Mouse (Mus musculus) stomach, embryonic 16.5 days (tissue): ENCODE measurements around the gene Micu1. TPM values are rescaled to one million over a fixed set of nuclear protein-coding genes. Genes with fewer than 3 reads are reported as not detected.

Source experiments
- ATAC-seq: fragments of 200-750 bp; cut with Nextera tagmentation; 2 replicates; pipeline ENCODE4 v1.8.0; 2017; ENCODE audit warnings: moderate number of reproducible peaks, moderate TSS enrichment; ENCODE audit not compliant: insufficient read depth, low FRiP score
- H3K27ac ChIP-seq: fragments of 300-500 bp; sonication (generic); 2 replicates; pipeline ENCODE4 v1.5.1; 2014; ENCODE audit warnings: low read length
- H3K27me3 ChIP-seq: fragments of 300-500 bp; sonication (generic); 2 replicates; pipeline ENCODE4 v1.6.1; 2014; ENCODE audit warnings: low read length, control low read depth, mixed read lengths; ENCODE audit not compliant: control insufficient read depth, insufficient read depth
- H3K36me3 ChIP-seq: fragments of 300-500 bp; sonication (generic); 2 replicates; pipeline ENCODE4 v1.6.1; 2014; ENCODE audit warnings: low read length; ENCODE audit not compliant: control insufficient read depth, insufficient read depth
- H3K4me1 ChIP-seq: fragments of 300-500 bp; sonication (generic); 2 replicates; pipeline ENCODE4 v1.6.1; 2014; ENCODE audit warnings: low read length, control low read depth, mixed read lengths; ENCODE audit not compliant: control insufficient read depth, insufficient read depth
- H3K4me2 ChIP-seq: fragments of 300-500 bp; sonication (generic); 2 replicates; pipeline ENCODE4 v1.6.1; 2014; ENCODE audit warnings: low read depth, low read length, mixed read lengths
- H3K4me3 ChIP-seq: fragments of 300-500 bp; sonication (generic); replicated peaks from 2 replicates; pipeline ENCODE4 v1.5.1; 2014; ENCODE audit warnings: mild to moderate bottlenecking, low read length
- H3K9ac ChIP-seq: fragments of 300-500 bp; sonication (generic); 2 replicates; pipeline ENCODE4 v1.6.1; 2014; ENCODE audit warnings: low read length
- H3K9me3 ChIP-seq: fragments of 300-500 bp; sonication (generic); replicated peaks from 2 replicates; pipeline ENCODE4 v1.6.1; 2016; ENCODE audit warnings: low read length, control low read depth; ENCODE audit not compliant: control insufficient read depth
- WGBS: fragments of 180-500 bp; shearing (Covaris S2); extraction: QIAGEN DNeasy Blood & Tissue Kit; methylation state at CpG from one replicate; pipeline ENCODE4 v1.1.7; 2014; 5-methylcytosine and 5-hydroxymethylcytosine counted together
- polyA plus RNA-seq: library from polyadenylated mRNA; unstranded; fragments of >200 nt; fragmentation: Nextera tagmentation; extraction: Ambion mirVana; gene quantifications from 2 replicates; pipeline ENCODE4 v1.2.1, GENCODE M21; 2015

The Micu1 gene
- polyA plus RNA-seq, 1 experiment from 2014 or later: 74.1 TPM

DNA sequence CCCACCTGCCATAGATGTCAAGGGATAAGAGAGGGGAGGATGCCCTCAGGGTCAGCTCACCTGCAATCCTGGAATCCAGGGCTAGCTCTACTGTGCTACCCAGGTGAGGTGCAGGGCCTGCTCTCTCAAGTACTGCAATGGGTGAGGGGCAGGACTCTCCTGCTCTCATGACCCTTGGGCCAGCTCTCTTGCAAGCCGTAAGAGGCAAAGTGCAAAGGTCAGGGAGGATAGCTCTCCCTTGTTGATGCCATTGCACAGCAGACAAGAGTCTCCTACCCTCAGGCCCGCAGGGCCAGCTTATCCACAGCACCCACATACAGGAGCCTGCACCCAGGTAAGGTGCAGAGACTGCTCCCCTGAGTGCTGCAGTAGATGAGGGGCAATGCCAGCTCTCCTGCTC lies 15.2 kb upstream of the Micu1 start:
- no peak overlapping the region for H3K27ac ChIP-seq
- H3K4me2 ChIP-seq: no peak overlapping the region
- 0 out of 2 replicates have a peak, but pooled peaks cover 3% of the 10 kb centered on the region for H3K9me3 ChIP-seq
- 50% methylated on average over 2 of the region's 2 CpGs for WGBS
- H3K9ac ChIP-seq: no peak overlapping the region
- H3K36me3 ChIP-seq: no peaks in the 10 kb centered on the region
- H3K27me3 ChIP-seq: no peaks in the 10 kb centered on the region
- H3K4me3 ChIP-seq: no peak overlapping the region
- H3K4me1 ChIP-seq: no peaks in the 10 kb centered on the region
- ATAC-seq: no peak

- WGBS: 51% methylated on average over 6 of the region's 6 CpGs
Measured at GRCm38 (mm10) chr10:59689836-59690235, 12.4 kb upstream of the Micu1 start.

GRCm38 (mm10) chr10:59692441-59692840 lies 9.8 kb upstream of the Micu1 start:
- no peaks in the 10 kb centered on the region for H3K36me3 ChIP-seq
- 51% methylated on average over 6 of the region's 6 CpGs for WGBS
- ATAC-seq: no peak

More at GRCm38 (mm10) chr10:59689836-59690235, 12.4 kb upstream of the Micu1 start:
- Histone ChIP-seq H3K27ac (no peak overlapping the region), H3K9me3 (no peaks in the 10 kb centered on the region), H3K4me1 (no peaks in the 10 kb centered on the region), H3K9ac (no peak overlapping the region), H3K4me2 (no peak overlapping the region), H3K4me3 (no peak overlapping the region), H3K36me3 (no peaks in the 10 kb centered on the region), H3K27me3 (no peaks in the 10 kb centered on the region)
- no peak for ATAC-seq

DNA sequence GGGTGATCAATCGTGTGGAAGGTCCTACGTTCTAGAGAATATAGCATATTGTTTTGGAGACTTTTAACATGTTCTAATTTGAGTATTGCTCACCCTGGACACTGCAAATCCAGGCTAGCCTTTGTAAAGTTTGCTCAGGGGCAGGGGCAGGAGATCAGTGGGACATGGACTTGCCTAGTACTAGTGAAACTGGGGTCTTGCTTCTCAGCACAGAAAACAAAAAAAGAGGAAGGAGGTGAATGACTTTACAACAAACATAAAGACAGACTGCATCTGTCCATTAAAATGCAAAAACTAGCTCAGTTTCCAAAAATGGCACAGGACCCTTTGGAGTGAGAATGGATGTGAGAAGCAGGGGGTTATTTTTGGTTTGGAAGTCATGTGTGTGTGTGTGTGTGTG lies 8.2 kb upstream of the Micu1 start:
- Histone ChIP-seq H3K4me2 (no peak overlapping the region), H3K9me3 (no peaks in the 10 kb centered on the region), H3K36me3 (no peaks in the 10 kb centered on the region), H3K9ac (no peak overlapping the region), H3K4me3 (no peak overlapping the region), H3K4me1 (no peaks in the 10 kb centered on the region), H3K27me3 (no peaks in the 10 kb centered on the region), H3K27ac (no peak overlapping the region)
- WGBS: 82% methylated on average over 2 of the region's 2 CpGs
- no peak for ATAC-seq

More at GRCm38 (mm10) chr10:59692441-59692840, 9.8 kb upstream of the Micu1 start:
- Histone ChIP-seq H3K4me2 (no peak overlapping the region), H3K9ac (no peak overlapping the region), H3K4me1 (no peaks in the 10 kb centered on the region), H3K27me3 (no peaks in the 10 kb centered on the region), H3K4me3 (no peak overlapping the region), H3K27ac (no peak overlapping the region), H3K9me3 (no peaks in the 10 kb centered on the region)

GRCm38 (mm10) chr10:59699516-59699915 lies 2.8 kb upstream of the Micu1 start:
- no peak overlapping the region for H3K4me2 ChIP-seq
- no peaks in the 10 kb centered on the region for H3K36me3 ChIP-seq
- no peak overlapping the region for H3K27ac ChIP-seq
- H3K27me3 ChIP-seq: no peaks in the 10 kb centered on the region
- peaks cover 7% of the 10 kb centered on the region for H3K4me1 ChIP-seq
- no peak overlapping the region for H3K9ac ChIP-seq
- 80% methylated on average over 5 of the region's 5 CpGs for WGBS
- ATAC-seq: no peak
- H3K4me3 ChIP-seq: no peak overlapping the region
- no peaks in the 10 kb centered on the region for H3K9me3 ChIP-seq

DNA sequence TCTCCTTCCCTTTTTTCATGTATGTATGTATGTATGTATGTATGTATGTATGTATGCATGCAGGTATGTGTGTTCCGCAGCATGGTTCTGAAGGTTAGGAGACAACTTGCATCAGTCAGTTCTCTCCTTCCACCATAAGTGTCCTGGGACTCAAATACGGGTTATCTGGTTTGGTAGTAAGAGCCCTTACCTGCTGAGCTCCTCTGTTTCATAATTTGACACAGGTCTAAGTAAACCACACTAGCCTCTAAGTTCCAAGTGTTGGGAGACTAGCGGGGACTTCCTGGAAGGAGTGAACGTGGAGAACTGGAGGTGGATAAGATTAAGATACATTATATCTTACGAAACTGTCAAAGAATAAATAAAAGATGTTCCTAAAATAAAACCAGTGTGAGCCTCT lies 472 bp upstream of the Micu1 start:
- H3K4me2 ChIP-seq: peak overlapping the region; percentile 72
- ATAC-seq: no peak
- H3K4me1 ChIP-seq: peaks cover 7% of the 10 kb centered on the region
- H3K36me3 ChIP-seq: no peaks in the 10 kb centered on the region
- 38% methylated on average over 5 of the region's 5 CpGs for WGBS
- H3K9ac ChIP-seq: no peak overlapping the region
- H3K4me3 ChIP-seq: peak overlapping the region; percentile 69
- H3K27ac ChIP-seq: peak overlapping the region; percentile 40
- no peaks in the 10 kb centered on the region for H3K9me3 ChIP-seq
- H3K27me3 ChIP-seq: no peaks in the 10 kb centered on the region

GRCm38 (mm10) chr10:59703060-59703760 lies 933 bp downstream of the Micu1 start:
- peaks cover 7% of the 10 kb centered on the region for H3K4me1 ChIP-seq
- peak overlapping the region; percentile 79 for H3K9ac ChIP-seq
- H3K27me3 ChIP-seq: no peaks in the 10 kb centered on the region
- H3K9me3 ChIP-seq: no peaks in the 10 kb centered on the region
- peak overlapping the region; percentile 42 for H3K27ac ChIP-seq
- ATAC-seq: no peak
- no peaks in the 10 kb centered on the region for H3K36me3 ChIP-seq
- H3K4me3 ChIP-seq: peak overlapping the region; percentile 69
- 4% methylated on average over 15 of the region's 15 CpGs for WGBS
- H3K4me2 ChIP-seq: peak overlapping the region; percentile 72

DNA sequence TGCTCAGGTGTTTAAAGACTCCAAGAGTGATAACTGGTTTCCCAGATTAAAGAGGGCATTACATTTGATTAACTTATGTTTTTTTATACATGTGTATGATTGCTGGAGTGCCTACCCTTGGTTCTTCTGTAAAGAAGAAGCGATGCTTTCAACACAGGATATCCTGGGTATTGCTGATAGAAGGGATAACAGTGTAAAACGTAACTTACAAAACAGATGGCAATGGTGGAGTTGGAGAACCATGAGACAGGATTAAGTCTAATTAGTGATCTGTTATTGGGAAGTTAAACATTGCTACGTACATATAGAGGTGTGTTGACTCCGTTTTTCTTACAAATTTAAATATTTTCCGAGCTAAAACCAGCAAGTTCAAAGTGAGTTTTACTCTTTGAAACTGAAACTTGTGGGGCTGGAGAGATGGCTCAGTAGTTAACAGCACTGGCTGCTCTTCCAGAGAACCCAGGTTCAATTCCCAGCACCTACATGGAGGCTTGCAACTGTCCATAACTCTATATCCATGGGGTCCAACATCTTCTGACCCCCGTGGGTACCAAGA lies 4.8 kb downstream of the Micu1 start:
- H3K9ac ChIP-seq: no peak overlapping the region
- no peak overlapping the region for H3K4me2 ChIP-seq
- peaks cover 7% of the 10 kb centered on the region for H3K4me1 ChIP-seq
- H3K36me3 ChIP-seq: 0 out of 2 replicates have a peak, but pooled peaks cover 7% of the 10 kb centered on the region
- no peaks in the 10 kb centered on the region for H3K9me3 ChIP-seq
- 85% methylated on average over 6 of the region's 6 CpGs for WGBS
- H3K4me3 ChIP-seq: no peak overlapping the region
- ATAC-seq: no peak
- H3K27ac ChIP-seq: no peak overlapping the region
- H3K27me3 ChIP-seq: no peaks in the 10 kb centered on the region

DNA sequence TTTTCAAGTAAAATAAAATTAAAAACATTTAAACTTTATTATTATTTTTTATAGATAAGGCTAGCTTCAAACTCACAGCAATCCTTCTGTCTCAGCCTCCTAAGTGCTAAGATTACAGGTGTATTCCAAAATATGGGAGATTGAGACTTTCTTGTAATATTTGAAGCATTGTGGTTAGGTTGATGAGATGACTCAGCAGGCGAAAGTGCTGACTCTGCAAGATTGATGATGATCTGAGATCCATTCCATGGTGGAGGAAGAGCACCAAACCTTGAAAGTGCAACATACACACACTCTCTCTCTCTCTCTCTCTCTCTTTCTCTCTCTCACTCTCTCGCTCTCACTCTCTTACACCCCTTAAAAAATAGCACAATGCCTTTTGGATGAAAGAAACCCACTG lies 5.3 kb downstream of the Micu1 start:
- Histone ChIP-seq H3K36me3 (0 out of 2 replicates have a peak, but pooled peaks cover 7% of the 10 kb centered on the region), H3K4me2 (no peak overlapping the region), H3K27me3 (no peaks in the 10 kb centered on the region), H3K4me1 (peaks cover 7% of the 10 kb centered on the region), H3K4me3 (no peak overlapping the region), H3K9ac (no peak overlapping the region), H3K9me3 (no peaks in the 10 kb centered on the region), H3K27ac (no peak overlapping the region)
- ATAC-seq: no peak
- 86% methylated on average over 2 of the region's 2 CpGs for WGBS
